Mouse (Mus musculus): ENCODE measurements at regions not wholly inside any gene's neighbourhood (a gene's known extent, or its start where the extent isn't known, plus 50 kb on each side); places are given as distances from the start of the nearest gene placed in this dataset.

DNA sequence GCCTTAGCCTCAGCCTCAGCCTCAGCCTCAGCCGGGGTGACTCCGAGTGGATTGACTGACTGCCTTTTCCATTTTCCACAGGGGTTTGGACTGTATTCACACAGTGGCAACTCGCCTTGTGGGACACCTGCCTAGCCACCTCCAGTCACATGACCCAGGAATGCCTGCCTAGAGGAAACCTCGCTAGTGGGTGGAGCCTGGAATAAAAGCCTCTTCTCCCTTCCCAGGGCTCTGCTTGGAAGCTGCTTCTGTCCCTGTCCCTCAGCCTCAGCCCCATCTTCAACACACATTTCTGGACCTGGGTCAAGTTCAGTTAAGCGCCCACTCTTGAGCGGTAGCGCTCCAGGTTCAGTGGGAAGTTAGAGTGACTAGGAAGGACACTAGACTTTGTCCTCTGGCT, 68.0 kb upstream of the Prdm11 start:
- WGBS = 77% methylated on average over 7 of the region's 7 CpGs
- Histone ChIP-seq H3K27me3 (ENCODE audit: low read depth, poor library complexity, severe bottlenecking) (peaks cover 11% of the 10 kb centered on the region; the same call in 1 of the 2 replicates), H3K36me3 (no peaks in the 10 kb centered on the region), H3K9me3 (replicated peaks) (no peaks in the 10 kb centered on the region), H3K27ac (replicated peaks) (0 out of 2 replicates have a peak overlapping the region, but pooled peaks have one; percentile 17), H3K4me1 (peaks cover 29% of the 10 kb centered on the region), H3K4me3 (no peak overlapping the region)
- DNase-seq (ENCODE audit: low spot score) = no peak

DNA sequence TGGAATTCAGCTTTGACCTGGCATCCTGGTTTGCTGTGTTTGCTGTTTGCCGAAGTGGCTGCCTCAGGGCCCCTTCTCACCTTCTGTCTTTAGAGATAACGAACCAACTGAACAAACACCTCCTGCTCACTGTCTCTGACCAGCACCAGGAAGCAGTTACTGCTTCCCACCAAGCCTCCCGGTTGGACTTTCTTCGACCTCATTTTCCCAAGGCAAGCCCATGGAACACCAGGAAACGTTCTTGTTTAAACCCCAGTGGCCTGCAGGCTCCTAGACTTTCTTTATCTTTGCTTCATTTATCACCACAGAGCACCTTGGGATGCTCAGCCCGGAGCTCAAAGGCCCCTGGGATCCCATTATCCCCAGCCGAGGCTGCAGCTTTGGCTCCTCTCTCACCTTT, 66.4 kb upstream of the Prdm11 start:
- no peak overlapping the region for H3K27ac ChIP-seq (replicated peaks)

DNA sequence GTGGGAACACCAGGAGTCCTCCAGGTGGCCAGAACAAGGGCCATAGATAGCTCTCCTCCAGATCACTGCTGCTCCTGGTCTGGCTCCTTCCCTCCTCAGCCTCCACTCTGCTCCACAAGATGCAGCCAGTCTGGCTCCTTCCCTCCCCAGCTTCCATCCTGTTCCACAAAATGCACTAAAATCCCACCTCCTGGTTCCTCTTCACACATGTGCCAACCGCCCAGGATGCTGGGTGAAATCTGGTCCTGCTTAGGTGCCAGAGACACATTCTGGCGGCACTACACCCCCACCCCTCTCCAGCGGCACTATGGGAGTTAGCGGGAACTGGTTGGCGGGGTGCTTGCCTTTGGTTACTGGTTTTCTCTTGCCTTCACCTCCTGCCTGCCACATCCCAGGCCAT, 64.9 kb upstream of the Prdm11 start:
- Histone ChIP-seq H3K4me3 (no peak overlapping the region), H3K36me3 (no peaks in the 10 kb centered on the region), H3K27me3 (ENCODE audit: low read depth, poor library complexity, severe bottlenecking) (peaks cover 11% of the 10 kb centered on the region; the same call in 1 of the 2 replicates), H3K9me3 (replicated peaks) (no peaks in the 10 kb centered on the region), H3K4me1 (peaks cover 31% of the 10 kb centered on the region), H3K27ac (replicated peaks) (no peak overlapping the region; the same call in 1 of the 2 replicates)
- WGBS = 88% methylated on average over 5 of the region's 5 CpGs
- DNase-seq (ENCODE audit: low spot score) = no peak

More for the DNA sequence above, 66.4 kb upstream of the Prdm11 start:
- no peak for DNase-seq (ENCODE audit: low spot score)
- WGBS = 58% methylated on average over 7 of the region's 7 CpGs
- Histone ChIP-seq H3K27me3 (ENCODE audit: low read depth, poor library complexity, severe bottlenecking) (peaks cover 11% of the 10 kb centered on the region; the same call in 1 of the 2 replicates), H3K36me3 (no peaks in the 10 kb centered on the region), H3K4me3 (no peak overlapping the region), H3K9me3 (replicated peaks) (no peaks in the 10 kb centered on the region), H3K4me1 (peaks cover 21% of the 10 kb centered on the region)

DNA sequence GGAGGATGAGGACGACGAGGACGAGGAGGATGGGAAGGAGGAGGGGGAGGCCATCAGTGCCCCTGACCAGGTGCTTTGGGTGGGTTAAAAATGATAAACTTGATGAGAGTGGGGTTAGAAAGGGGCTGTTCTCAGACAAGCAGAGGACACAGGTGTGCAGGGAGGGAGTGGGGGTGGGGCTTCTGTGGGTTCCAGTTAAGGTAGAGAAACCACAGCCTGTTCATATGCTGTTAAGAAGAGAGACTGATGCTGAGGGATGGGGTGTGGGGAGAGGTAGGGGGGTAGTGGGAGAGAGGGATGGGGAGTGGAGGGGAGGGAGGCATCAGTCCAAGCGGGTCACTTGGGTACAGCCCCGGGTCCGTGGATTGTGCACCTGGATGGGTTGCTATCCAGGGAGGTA, 60.6 kb upstream of the Prdm11 start:
- peaks cover 17% of the 10 kb centered on the region for H3K4me1 ChIP-seq
- no peak for DNase-seq (ENCODE audit: low spot score)
- H3K27me3 ChIP-seq (ENCODE audit: low read depth, poor library complexity, severe bottlenecking) = peaks cover 11% of the 10 kb centered on the region; the same call in 1 of the 2 replicates
- H3K36me3 ChIP-seq = no peaks in the 10 kb centered on the region
- H3K4me3 ChIP-seq = no peak overlapping the region
- H3K27ac ChIP-seq (replicated peaks) = peak overlapping the region; percentile 19
- WGBS = 78% methylated on average over 6 of the region's 6 CpGs
- H3K9me3 ChIP-seq (replicated peaks) = no peaks in the 10 kb centered on the region

DNA sequence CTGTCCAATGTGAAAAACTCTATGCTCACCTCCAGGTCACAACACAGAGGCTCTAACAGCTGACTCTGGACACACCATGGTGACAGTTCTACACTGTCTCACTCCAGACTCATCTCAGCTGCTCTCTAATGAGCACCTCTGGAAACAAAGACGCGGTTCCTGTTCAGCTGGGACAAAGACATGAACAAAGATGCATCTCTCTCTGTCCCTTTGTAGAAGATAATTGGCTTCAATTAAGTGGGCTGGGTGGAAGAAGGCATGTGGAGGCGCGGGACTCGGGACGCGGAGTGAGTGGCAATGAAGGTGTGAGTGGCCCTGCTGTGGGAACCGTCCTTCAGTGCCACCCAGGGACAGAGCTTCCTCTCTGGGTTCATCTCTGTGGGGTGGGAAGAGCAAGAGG, 56.0 kb upstream of the Prdm11 start:
- Histone ChIP-seq H3K36me3 (no peaks in the 10 kb centered on the region), H3K4me1 (peaks cover 26% of the 10 kb centered on the region), H3K27me3 (ENCODE audit: low read depth, poor library complexity, severe bottlenecking) (no peaks in the 10 kb centered on the region), H3K4me3 (no peak overlapping the region), H3K27ac (replicated peaks) (no peak overlapping the region), H3K9me3 (replicated peaks) (no peaks in the 10 kb centered on the region)
- no peak for DNase-seq (ENCODE audit: low spot score)
- WGBS = 80% methylated on average over 8 of the region's 8 CpGs

DNA sequence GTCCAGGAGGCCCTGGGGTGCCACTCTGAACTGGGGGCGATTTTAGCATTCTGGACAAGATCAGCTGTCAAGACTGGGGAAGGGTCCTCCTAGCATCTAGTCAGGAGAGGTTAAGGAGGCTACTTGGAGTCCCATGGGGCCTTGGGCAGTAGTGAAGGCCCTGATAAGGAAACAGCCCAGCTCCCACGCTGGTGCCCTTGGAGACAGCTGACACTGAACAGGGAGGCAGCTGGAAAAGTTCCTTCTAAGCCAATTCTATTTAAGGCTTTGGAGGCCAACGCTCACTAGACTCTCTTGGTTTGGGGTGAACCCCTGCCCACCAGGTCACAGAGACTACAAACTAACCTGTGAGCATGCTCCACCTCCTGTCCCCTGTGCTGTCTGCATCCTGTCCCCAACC, 53.8 kb upstream of the Prdm11 start:
- Histone ChIP-seq H3K27ac (replicated peaks) (no peak overlapping the region; the same call in 1 of the 2 replicates), H3K4me1 (peaks cover 17% of the 10 kb centered on the region), H3K36me3 (no peaks in the 10 kb centered on the region), H3K4me3 (no peak overlapping the region), H3K9me3 (replicated peaks) (no peaks in the 10 kb centered on the region), H3K27me3 (ENCODE audit: low read depth, poor library complexity, severe bottlenecking) (no peaks in the 10 kb centered on the region)
- no peak for DNase-seq (ENCODE audit: low spot score)
- 66% methylated on average over 3 of the region's 3 CpGs for WGBS

DNA sequence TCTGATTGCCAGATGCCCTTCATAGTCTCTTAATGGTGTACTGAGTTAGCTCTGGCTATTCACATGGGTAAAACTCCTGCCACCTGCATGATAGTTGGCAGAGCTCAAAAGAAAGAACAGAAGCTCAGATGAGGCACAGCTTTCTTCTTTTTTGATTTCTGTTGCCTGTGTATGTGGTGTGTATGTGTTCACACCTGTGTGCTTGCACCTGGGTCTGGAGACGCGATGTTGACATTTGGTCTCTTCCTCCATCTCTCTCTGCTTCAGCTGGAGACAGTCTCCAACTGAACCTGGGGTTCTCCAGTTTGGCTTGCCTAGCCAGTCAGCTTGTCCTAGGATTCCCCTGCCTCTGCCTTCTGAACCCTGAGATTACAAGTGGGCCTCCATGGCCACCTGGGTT, 51.0 kb upstream of the Prdm11 start:
- H3K36me3 ChIP-seq = no peaks in the 10 kb centered on the region
- H3K4me3 ChIP-seq = no peak overlapping the region
- WGBS = 89% methylated on average over 2 of the region's 2 CpGs
- no peak overlapping the region for H3K27ac ChIP-seq (replicated peaks)
- no peaks in the 10 kb centered on the region for H3K9me3 ChIP-seq (replicated peaks)
- peaks cover 19% of the 10 kb centered on the region for H3K4me1 ChIP-seq
- no peak for DNase-seq (ENCODE audit: low spot score)
- no peaks in the 10 kb centered on the region for H3K27me3 ChIP-seq (ENCODE audit: low read depth, poor library complexity, severe bottlenecking)

DNA sequence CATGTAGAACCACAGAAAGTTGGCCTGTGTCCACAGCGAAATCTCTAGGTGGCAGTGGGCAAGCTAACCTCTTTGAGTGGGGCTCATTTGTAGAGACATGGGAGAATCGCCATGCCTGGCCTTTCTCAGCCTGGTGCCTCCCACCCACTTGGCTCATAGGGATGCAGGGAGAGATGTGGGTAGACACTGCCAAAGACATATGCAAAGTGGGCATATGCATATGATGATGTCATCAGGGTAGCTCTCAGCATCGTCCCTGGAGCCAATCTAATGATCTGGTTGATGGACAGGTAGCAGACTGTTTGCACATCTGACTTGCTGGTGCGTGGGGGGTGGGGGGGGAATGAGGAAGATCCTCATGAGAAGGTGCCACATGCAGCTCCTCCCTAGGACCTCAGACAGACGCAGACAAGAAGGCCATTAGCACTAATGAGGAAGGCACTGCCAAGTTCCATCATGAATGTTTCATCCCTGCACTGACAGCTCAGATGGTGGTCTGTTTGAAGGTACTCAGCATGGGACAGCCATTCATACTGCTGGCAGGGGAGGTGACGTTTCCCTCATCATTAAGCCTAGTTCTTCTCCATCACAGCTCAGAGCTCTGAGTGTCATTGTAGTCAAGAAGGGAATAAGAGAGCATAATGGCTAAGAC, 50.2 kb upstream of the Prdm11 start:
- no peak for DNase-seq (ENCODE audit: low spot score)
- 83% methylated on average over 6 of the region's 6 CpGs for WGBS
- Histone ChIP-seq H3K36me3 (no peaks in the 10 kb centered on the region), H3K27ac (replicated peaks) (no peak overlapping the region), H3K9me3 (replicated peaks) (no peaks in the 10 kb centered on the region), H3K27me3 (ENCODE audit: low read depth, poor library complexity, severe bottlenecking) (no peaks in the 10 kb centered on the region), H3K4me3 (no peak overlapping the region), H3K4me1 (peaks cover 27% of the 10 kb centered on the region)

All from midbrain, embryonic 10.5 days (tissue).